Mouse (Mus musculus): Measurements from ENCODE around the gene Rint1. TPM values are rescaled to one million over a fixed set of nuclear protein-coding genes. Genes with fewer than 3 reads are reported as not detected.
A peak's percentile ranks its signal among the peaks of the same experiment; 100 is the strongest.
"Not testable (repeated sequence)": the region's sequence is repeated elsewhere in the genome, so short reads cannot be mapped to it uniquely, and the experiment has no call there.

Rint1 gene
- polyA plus RNA-seq, 1 experiment from 2014 or later, result 34.7 TPM

GRCm38 (mm10) chr5:23830897-23831752 is 43.6 kb downstream of the Rint1 start:
- peaks cover 27% of the 10 kb centered on the region for H3K27me3 ChIP-seq
- no peaks in the 10 kb centered on the region for H3K9me3 ChIP-seq
- H3K4me2 ChIP-seq, result peak overlapping the region; percentile 47
- H3K4me3 ChIP-seq, result peak overlapping the region; percentile 21
- ATAC-seq (ENCODE audit: borderline replicate concordance, extremely low read depth, low FRiP score, low TSS enrichment), result no peak
- no peaks in the 10 kb centered on the region for H3K36me3 ChIP-seq
- WGBS, result 33% methylated on average over 58 of the region's 58 CpGs
- H3K9ac ChIP-seq, result no peak overlapping the region
- no peak overlapping the region for H3K27ac ChIP-seq
- H3K4me1 ChIP-seq, result no peaks in the 10 kb centered on the region

- not testable (repeated sequence) for ATAC-seq (ENCODE audit: borderline replicate concordance, extremely low read depth, low FRiP score, low TSS enrichment); H3K27ac ChIP-seq; H3K9me3 ChIP-seq; H3K4me1 ChIP-seq; H3K4me3 ChIP-seq; H3K9ac ChIP-seq; H3K4me2 ChIP-seq
- 51% methylated on average over 1 of the region's 1 CpGs for WGBS
- H3K36me3 ChIP-seq, result peaks cover 18% of the 10 kb centered on the region
- H3K27me3 ChIP-seq, result peaks cover 24% of the 10 kb centered on the region
Measured at GRCm38 (mm10) chr5:23835691-23836090, 48.2 kb downstream of the Rint1 start.

- H3K27ac ChIP-seq, result no peak overlapping the region
- H3K27me3 ChIP-seq, result peaks cover 4% of the 10 kb centered on the region; the same call in 1 of the 2 replicates
- WGBS, result 84% methylated on average over 7 of the region's 7 CpGs
- H3K4me3 ChIP-seq, result no peak overlapping the region
- no peak overlapping the region for H3K9ac ChIP-seq
- H3K4me1 ChIP-seq, result peaks cover 9% of the 10 kb centered on the region
- no peak for ATAC-seq (ENCODE audit: borderline replicate concordance, extremely low read depth, low FRiP score, low TSS enrichment)
- peaks cover 18% of the 10 kb centered on the region for H3K36me3 ChIP-seq
- no peaks in the 10 kb centered on the region for H3K9me3 ChIP-seq
- H3K4me2 ChIP-seq, result no peak overlapping the region
Measured at GRCm38 (mm10) chr5:23838158-23838557, 50.6 kb downstream of the Rint1 start.

- peaks cover 12% of the 10 kb centered on the region for H3K4me1 ChIP-seq
- WGBS, result under 1% methylated on average over 44 of the region's 44 CpGs
- ATAC-seq (ENCODE audit: borderline replicate concordance, extremely low read depth, low FRiP score, low TSS enrichment), result peak; percentile 95
- peak within 1 kb of the TSS; percentile 75 for H3K4me3 ChIP-seq
- H3K27ac ChIP-seq, result peak within 1 kb of the TSS; percentile 82
- H3K4me2 ChIP-seq, result peak within 1 kb of the TSS; percentile 65
- H3K9ac ChIP-seq, result peak within 1 kb of the TSS; percentile 73
- H3K36me3 ChIP-seq, result peaks cover 11% of the 10 kb centered on the region
- H3K9me3 ChIP-seq, result no peaks in the 10 kb centered on the region
- H3K27me3 ChIP-seq, result no peaks in the 10 kb centered on the region
Measured at GRCm38 (mm10) chr5:23843674-23844530, 56.4 kb downstream of the Rint1 start, which contains the start of gene Tomm7. Tomm7 (minus strand) TSS chr5:23844161.

- H3K9me3 ChIP-seq, result no peaks in the 10 kb centered on the region
- no peaks in the 10 kb centered on the region for H3K27me3 ChIP-seq
- H3K4me2 ChIP-seq, result peak overlapping the region; percentile 56
- 13% methylated on average over 7 of the region's 7 CpGs for WGBS
- H3K4me1 ChIP-seq, result peaks cover 12% of the 10 kb centered on the region
- peaks cover 5% of the 10 kb centered on the region; the same call in 1 of the 2 replicates for H3K36me3 ChIP-seq
- ATAC-seq (ENCODE audit: borderline replicate concordance, extremely low read depth, low FRiP score, low TSS enrichment), result peak; percentile 24; the same call in 1 of the 2 replicates
- H3K27ac ChIP-seq, result peak overlapping the region; percentile 82
- peak overlapping the region; percentile 48 for H3K9ac ChIP-seq
- H3K4me3 ChIP-seq, result peak overlapping the region; percentile 75
Measured at GRCm38 (mm10) chr5:23844531-23844841, 57.0 kb downstream of the Rint1 start.

GRCm38 (mm10) chr5:23845141-23845540 is 57.6 kb downstream of the Rint1 start:
- Histone ChIP-seq H3K9ac (no peak overlapping the region), H3K27ac (0 out of 2 replicates have a peak overlapping the region, but pooled peaks have one; percentile 82), H3K4me1 (peaks cover 12% of the 10 kb centered on the region), H3K27me3 (no peaks in the 10 kb centered on the region), H3K4me2 (no peak overlapping the region; the same call in 1 of the 2 replicates), H3K36me3 (0 out of 2 replicates have a peak, but pooled peaks cover under 1% of the 10 kb centered on the region), H3K4me3 (0 out of 2 replicates have a peak overlapping the region, but pooled peaks have one; percentile 75), H3K9me3 (no peaks in the 10 kb centered on the region)
- ATAC-seq (ENCODE audit: borderline replicate concordance, extremely low read depth, low FRiP score, low TSS enrichment), result no peak
- 88% methylated on average over 3 of the region's 3 CpGs for WGBS

GRCm38 (mm10) chr5:23850345-23851159 is 63.0 kb downstream of the Rint1 start:
- peaks cover 35% of the 10 kb centered on the region for H3K36me3 ChIP-seq
- H3K9me3 ChIP-seq, result no peaks in the 10 kb centered on the region
- H3K27me3 ChIP-seq, result no peaks in the 10 kb centered on the region
- peak overlapping the region; percentile 91 for H3K9ac ChIP-seq
- H3K27ac ChIP-seq, result peak overlapping the region; percentile 76
- H3K4me2 ChIP-seq, result peak overlapping the region; percentile 74
- H3K4me1 ChIP-seq, result peaks cover 13% of the 10 kb centered on the region
- peak overlapping the region; percentile 97 for H3K4me3 ChIP-seq
- under 1% methylated on average over 61 of the region's 61 CpGs for WGBS
- ATAC-seq (ENCODE audit: borderline replicate concordance, extremely low read depth, low FRiP score, low TSS enrichment), result peak; percentile 98

- peaks cover 13% of the 10 kb centered on the region for H3K4me1 ChIP-seq
- peak overlapping the region; percentile 74 for H3K4me2 ChIP-seq
- WGBS, result 2% methylated on average over 4 of the region's 4 CpGs
- ATAC-seq (ENCODE audit: borderline replicate concordance, extremely low read depth, low FRiP score, low TSS enrichment); H3K27me3 ChIP-seq; H3K9me3 ChIP-seq: not testable (repeated sequence)
- H3K36me3 ChIP-seq, result peaks cover 41% of the 10 kb centered on the region
- H3K27ac ChIP-seq, result peak overlapping the region; percentile 76
- peak overlapping the region; percentile 91 for H3K9ac ChIP-seq
- H3K4me3 ChIP-seq, result peak overlapping the region; percentile 97
Measured at GRCm38 (mm10) chr5:23851160-23851555, 63.6 kb downstream of the Rint1 start.

GRCm38 (mm10) chr5:23852916-23853315 is 65.4 kb downstream of the Rint1 start:
- not testable (repeated sequence) for H3K27ac ChIP-seq; ATAC-seq (ENCODE audit: borderline replicate concordance, extremely low read depth, low FRiP score, low TSS enrichment); H3K4me3 ChIP-seq; H3K27me3 ChIP-seq; H3K4me2 ChIP-seq; H3K9me3 ChIP-seq; H3K9ac ChIP-seq
- WGBS, result 100% methylated on average over 1 of the region's 1 CpGs
- peaks cover 13% of the 10 kb centered on the region for H3K4me1 ChIP-seq
- H3K36me3 ChIP-seq, result peaks cover 59% of the 10 kb centered on the region

GRCm38 (mm10) chr5:23855484-23855883 is 68.0 kb downstream of the Rint1 start:
- 91% methylated on average over 6 of the region's 6 CpGs for WGBS
- H3K4me1 ChIP-seq, result peaks cover 13% of the 10 kb centered on the region
- H3K27ac ChIP-seq, result no peak overlapping the region
- ATAC-seq (ENCODE audit: borderline replicate concordance, extremely low read depth, low FRiP score, low TSS enrichment), result no peak
- H3K4me2 ChIP-seq, result no peak overlapping the region
- peaks cover 72% of the 10 kb centered on the region for H3K36me3 ChIP-seq
- no peak overlapping the region for H3K4me3 ChIP-seq
- no peaks in the 10 kb centered on the region for H3K9me3 ChIP-seq
- H3K9ac ChIP-seq, result no peak overlapping the region
- no peaks in the 10 kb centered on the region for H3K27me3 ChIP-seq

- no peak overlapping the region for H3K9ac ChIP-seq
- H3K9me3 ChIP-seq, result no peaks in the 10 kb centered on the region
- H3K4me3 ChIP-seq, result no peak overlapping the region
- peaks cover 76% of the 10 kb centered on the region for H3K36me3 ChIP-seq
- WGBS, result 94% methylated on average over 1 of the region's 1 CpGs
- H3K27ac ChIP-seq, result no peak overlapping the region
- no peaks in the 10 kb centered on the region for H3K27me3 ChIP-seq
- ATAC-seq (ENCODE audit: borderline replicate concordance, extremely low read depth, low FRiP score, low TSS enrichment), result no peak
- H3K4me2 ChIP-seq, result no peak overlapping the region
- peaks cover 13% of the 10 kb centered on the region for H3K4me1 ChIP-seq
Measured at GRCm38 (mm10) chr5:23856164-23856563, 68.7 kb downstream of the Rint1 start.
